Mouse (Mus musculus): Measurements from ENCODE around the gene Rnf114. TPM values are rescaled to one million over a fixed set of nuclear protein-coding genes. Genes with fewer than 3 reads are reported as not detected.

Rnf114 gene
- polyA plus RNA-seq, 2 experiments = 78.1 to 83.6 TPM

- no peak for TF ChIP-seq POLR2A (IDR thresholded peaks at IDR 0.05; ENCODE audit: borderline replicate concordance, extremely low read depth, insufficient read depth, insufficient read length)
- WGBS = 98% methylated on average over 4 of the region's 4 CpGs
- peaks cover 44% of the 10 kb centered on the region for H3K36me3 ChIP-seq (ENCODE audit: control insufficient read depth, insufficient read depth, low read length)
- no peaks in the 10 kb centered on the region for H3K4me1 ChIP-seq (ENCODE audit: control insufficient read depth, insufficient read depth, low read length)
- no peak overlapping the region for H3K4me2 ChIP-seq (replicated peaks; ENCODE audit: low read depth, low read length, severe bottlenecking)
- H3K9me3 ChIP-seq (ENCODE audit: control insufficient read depth, low read length) = no peaks in the 10 kb centered on the region
- H3K27me3 ChIP-seq (ENCODE audit: control insufficient read depth, insufficient read depth, low read length) = no peaks in the 10 kb centered on the region
- ATAC-seq (ENCODE audit: low FRiP score, low read depth) (no peak), DNase-seq (ENCODE audit: low spot score) (no peak)
- H3K4me3 ChIP-seq (replicated peaks; ENCODE audit: low read length) = no peak overlapping the region
- no peak overlapping the region for H3K27ac ChIP-seq (replicated peaks; ENCODE audit: low read depth, low read length)
- no peak overlapping the region for H3K9ac ChIP-seq (ENCODE audit: low read depth, low read length, severe bottlenecking)
These were observed 9.8 kb upstream of the Rnf114 start for GRCm38 (mm10) chr2:167482681-167483080.

- Histone ChIP-seq H3K4me1 (ENCODE audit: control insufficient read depth, insufficient read depth, low read length) (no peaks in the 10 kb centered on the region), H3K36me3 (ENCODE audit: control insufficient read depth, insufficient read depth, low read length) (peaks cover 44% of the 10 kb centered on the region), H3K27ac (replicated peaks; ENCODE audit: low read depth, low read length) (no peak overlapping the region), H3K9me3 (ENCODE audit: control insufficient read depth, low read length) (no peaks in the 10 kb centered on the region), H3K27me3 (ENCODE audit: control insufficient read depth, insufficient read depth, low read length) (no peaks in the 10 kb centered on the region), H3K4me2 (replicated peaks; ENCODE audit: low read depth, low read length, severe bottlenecking) (no peak overlapping the region), H3K9ac (ENCODE audit: low read depth, low read length, severe bottlenecking) (no peak overlapping the region), H3K4me3 (replicated peaks; ENCODE audit: low read length) (no peak overlapping the region)
- TF ChIP-seq POLR2A (IDR thresholded peaks at IDR 0.05; ENCODE audit: borderline replicate concordance, extremely low read depth, insufficient read depth, insufficient read length) = no peak
- 90% methylated on average over 27 of the region's 27 CpGs for WGBS
- DNase-seq (ENCODE audit: low spot score) = no peak
- ATAC-seq (ENCODE audit: low FRiP score, low read depth) = no peak
These were observed 9.2 kb upstream of the Rnf114 start for GRCm38 (mm10) chr2:167483081-167483826.

- ATAC-seq (ENCODE audit: low FRiP score, low read depth) (no peak), DNase-seq (ENCODE audit: low spot score) (no peak)
- peaks cover 44% of the 10 kb centered on the region for H3K36me3 ChIP-seq (ENCODE audit: control insufficient read depth, insufficient read depth, low read length)
- H3K4me1 ChIP-seq (ENCODE audit: control insufficient read depth, insufficient read depth, low read length) = no peaks in the 10 kb centered on the region
- no peak overlapping the region for H3K9ac ChIP-seq (ENCODE audit: low read depth, low read length, severe bottlenecking)
- H3K4me3 ChIP-seq (replicated peaks; ENCODE audit: low read length) = no peak overlapping the region
- H3K27ac ChIP-seq (replicated peaks; ENCODE audit: low read depth, low read length) = no peak overlapping the region
- WGBS = 93% methylated on average over 24 of the region's 24 CpGs
- no peak for TF ChIP-seq POLR2A (IDR thresholded peaks at IDR 0.05; ENCODE audit: borderline replicate concordance, extremely low read depth, insufficient read depth, insufficient read length)
- no peak overlapping the region for H3K4me2 ChIP-seq (replicated peaks; ENCODE audit: low read depth, low read length, severe bottlenecking)
- no peaks in the 10 kb centered on the region for H3K27me3 ChIP-seq (ENCODE audit: control insufficient read depth, insufficient read depth, low read length)
- H3K9me3 ChIP-seq (ENCODE audit: control insufficient read depth, low read length) = no peaks in the 10 kb centered on the region
These were observed 8.5 kb upstream of the Rnf114 start for GRCm38 (mm10) chr2:167483827-167484410.

GRCm38 (mm10) chr2:167484932-167485331, 7.5 kb upstream of the Rnf114 start:
- 91% methylated on average over 11 of the region's 11 CpGs for WGBS
- Histone ChIP-seq H3K36me3 (ENCODE audit: control insufficient read depth, insufficient read depth, low read length) (peaks cover 43% of the 10 kb centered on the region), H3K27ac (replicated peaks; ENCODE audit: low read depth, low read length) (no peak overlapping the region), H3K4me2 (replicated peaks; ENCODE audit: low read depth, low read length, severe bottlenecking) (no peak overlapping the region), H3K4me1 (ENCODE audit: control insufficient read depth, insufficient read depth, low read length) (no peaks in the 10 kb centered on the region), H3K4me3 (replicated peaks; ENCODE audit: low read length) (no peak overlapping the region), H3K9me3 (ENCODE audit: control insufficient read depth, low read length) (no peaks in the 10 kb centered on the region), H3K27me3 (ENCODE audit: control insufficient read depth, insufficient read depth, low read length) (no peaks in the 10 kb centered on the region), H3K9ac (ENCODE audit: low read depth, low read length, severe bottlenecking) (no peak overlapping the region)
- DNase-seq (ENCODE audit: low spot score) = no peak
- ATAC-seq (ENCODE audit: low FRiP score, low read depth) = no peak
- no peak for TF ChIP-seq POLR2A (IDR thresholded peaks at IDR 0.05; ENCODE audit: borderline replicate concordance, extremely low read depth, insufficient read depth, insufficient read length)

- Histone ChIP-seq H3K27me3 (ENCODE audit: control insufficient read depth, insufficient read depth, low read length) (no peaks in the 10 kb centered on the region), H3K36me3 (ENCODE audit: control insufficient read depth, insufficient read depth, low read length) (peaks cover 35% of the 10 kb centered on the region), H3K4me1 (ENCODE audit: control insufficient read depth, insufficient read depth, low read length) (no peaks in the 10 kb centered on the region), H3K27ac (replicated peaks; ENCODE audit: low read depth, low read length) (no peak overlapping the region), H3K9ac (ENCODE audit: low read depth, low read length, severe bottlenecking) (no peak overlapping the region), H3K4me2 (replicated peaks; ENCODE audit: low read depth, low read length, severe bottlenecking) (no peak overlapping the region), H3K9me3 (ENCODE audit: control insufficient read depth, low read length) (no peaks in the 10 kb centered on the region), H3K4me3 (replicated peaks; ENCODE audit: low read length) (no peak overlapping the region)
- no peak for DNase-seq (ENCODE audit: low spot score)
- ATAC-seq (ENCODE audit: low FRiP score, low read depth) = 0 out of 2 replicates have a peak, but pooled peaks have one; percentile 8
- TF ChIP-seq POLR2A (IDR thresholded peaks at IDR 0.05; ENCODE audit: borderline replicate concordance, extremely low read depth, insufficient read depth, insufficient read length) = no peak
- 82% methylated on average over 7 of the region's 7 CpGs for WGBS
These were observed 6.7 kb upstream of the Rnf114 start for GRCm38 (mm10) chr2:167485501-167486377.

Data from limb, embryonic 14.5 days (tissue).